Mouse (Mus musculus) hindbrain, embryonic 13.5 days (tissue): ENCODE measurements around the gene Cdh24. TPM values are rescaled to one million over a fixed set of nuclear protein-coding genes. Genes with fewer than 3 reads are reported as not detected.

Experiments used
- ATAC-seq: fragments of 200-750 bp; cut with Nextera tagmentation; 2 replicates; pipeline ENCODE4 v1.8.0; 2017; ENCODE audit warnings: moderate TSS enrichment; ENCODE audit not compliant: low FRiP score
- H3K27ac ChIP-seq: fragments of 300-500 bp; sonication (generic); 2 replicates; pipeline ENCODE4 v1.5.1; 2015; ENCODE audit warnings: inconsistent platforms, mild to moderate bottlenecking, moderate library complexity
- H3K27me3 ChIP-seq: fragments of 300-500 bp; sonication (generic); 2 replicates; pipeline ENCODE4 v1.6.1; 2015; ENCODE audit warnings: mild to moderate bottlenecking, inconsistent platforms
- H3K36me3 ChIP-seq: fragments of 300-500 bp; sonication (generic); 2 replicates; pipeline ENCODE4 v1.6.1; 2015; ENCODE audit warnings: mild to moderate bottlenecking, inconsistent platforms
- H3K4me1 ChIP-seq: fragments of 300-500 bp; sonication (generic); replicated peaks from 2 replicates; pipeline ENCODE4 v1.6.1; 2015; ENCODE audit warnings: inconsistent platforms
- H3K4me2 ChIP-seq: fragments of 300-500 bp; sonication (generic); 2 replicates; pipeline ENCODE4 v1.6.1; 2015; ENCODE audit warnings: inconsistent platforms, mild to moderate bottlenecking, moderate library complexity
- H3K4me3 ChIP-seq: fragments of 300-500 bp; sonication (generic); 2 replicates; pipeline ENCODE4 v1.5.1; 2015; ENCODE audit warnings: mild to moderate bottlenecking, inconsistent platforms
- H3K9ac ChIP-seq: fragments of 300-500 bp; sonication (generic); 2 replicates; pipeline ENCODE4 v1.6.1; 2015; ENCODE audit warnings: mild to moderate bottlenecking, inconsistent platforms
- H3K9me3 ChIP-seq: fragments of 300-500 bp; sonication (generic); 2 replicates; pipeline ENCODE4 v1.6.1; 2016; ENCODE audit warnings: inconsistent platforms
- WGBS: fragments of 180-500 bp; shearing (Covaris S2); methylation state at CpG from one replicate; pipeline ENCODE4 v1.1.7; 2015; 5-methylcytosine and 5-hydroxymethylcytosine counted together
- microRNA counts: library from miRNA; unstranded; fragments of <30 nt; microRNA quantifications from one replicate; lab custom pipeline; 2016
- microRNA-seq: library from miRNA; unstranded; fragments of <30 nt; microRNA quantifications from one replicate; pipeline ENCODE4, GENCODE M21; 2016
- polyA plus RNA-seq: library from polyadenylated mRNA; unstranded; fragments of >200 nt; fragmentation: Nextera tagmentation; extraction: Ambion mirVana; gene quantifications from 2 replicates; pipeline ENCODE4 v1.2.1, GENCODE M21; 2015

Gene Cdh24
- polyA plus RNA-seq, 1 experiment from 2014 or later: 8.6 TPM

DNA sequence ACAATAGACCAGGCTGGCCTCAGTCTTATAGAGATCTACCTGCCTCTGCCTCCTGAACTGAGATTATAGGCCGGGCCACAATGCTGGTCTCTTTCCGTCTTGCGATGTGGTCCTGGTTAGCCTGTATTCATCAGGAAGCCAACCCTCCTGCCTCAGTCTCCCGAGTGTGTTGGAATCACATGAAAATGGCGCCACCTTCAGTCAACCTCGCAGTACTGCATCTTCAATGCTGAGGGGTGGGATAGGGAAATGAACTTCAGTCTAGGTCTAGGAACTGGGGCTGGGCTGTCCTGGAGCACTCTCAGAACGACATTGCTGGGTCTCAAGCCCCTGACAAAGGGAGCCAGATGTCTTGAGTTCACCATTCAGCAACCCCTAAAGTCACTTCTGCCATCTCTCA, 44.1 kb downstream of the Cdh24 start:
- WGBS: 81% methylated on average over 7 of the region's 7 CpGs
- Histone ChIP-seq H3K27me3 (no peaks in the 10 kb centered on the region), H3K27ac (no peak overlapping the region)

DNA sequence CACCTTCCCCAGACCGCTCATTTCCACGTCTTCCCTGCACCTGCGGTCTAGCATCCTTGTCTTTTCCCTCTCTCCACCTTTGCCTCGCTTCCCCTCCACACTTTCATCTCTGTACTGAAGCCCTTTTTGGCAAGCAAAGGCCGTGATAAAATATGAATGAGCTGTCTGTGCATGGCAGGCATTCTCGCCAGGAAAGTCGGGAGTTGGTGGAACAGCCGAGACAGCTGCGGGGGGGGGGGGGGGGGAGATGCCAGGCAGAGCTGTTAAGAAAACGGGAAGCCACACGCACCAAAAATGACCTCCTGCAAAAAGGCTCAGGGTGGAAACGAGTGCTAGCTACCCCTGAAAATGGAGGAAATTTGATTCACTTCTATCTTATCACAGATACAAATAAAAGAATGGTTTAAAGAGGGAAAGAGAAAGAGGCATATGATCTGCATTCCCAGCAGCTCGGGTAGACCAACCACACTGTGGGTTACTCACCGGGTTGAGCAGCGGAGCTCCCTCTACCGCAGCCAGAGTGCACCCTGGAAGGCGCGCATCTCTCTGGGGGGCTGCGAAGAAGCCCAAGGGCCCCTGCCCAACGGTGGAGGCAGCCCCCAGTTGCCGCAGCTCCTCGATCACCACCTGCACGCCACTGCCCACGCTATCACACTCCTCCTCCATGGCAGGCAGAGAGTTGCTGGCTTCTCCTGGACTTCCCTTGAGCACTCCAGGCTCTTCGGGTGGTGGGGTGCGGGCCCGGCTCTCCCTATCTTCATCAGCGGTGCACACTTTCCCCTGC, 46.3 kb downstream of the Cdh24 start:
- 70% methylated on average over 27 of the region's 28 CpGs for WGBS
- no peak overlapping the region for H3K4me3 ChIP-seq
- no peaks in the 10 kb centered on the region for H3K27me3 ChIP-seq
- ATAC-seq: no peak
- 0 out of 2 replicates have a peak overlapping the region, but pooled peaks have one; percentile 29 for H3K9ac ChIP-seq
- peaks cover 7% of the 10 kb centered on the region; the same call in 1 of the 2 replicates for H3K4me1 ChIP-seq
- H3K4me2 ChIP-seq: no peak overlapping the region
- no peak overlapping the region for H3K27ac ChIP-seq
- H3K9me3 ChIP-seq: no peaks in the 10 kb centered on the region
- peaks cover 32% of the 10 kb centered on the region for H3K36me3 ChIP-seq

More for the DNA sequence above, 44.1 kb downstream of the Cdh24 start:
- no peak for ATAC-seq
- no peak overlapping the region for H3K4me2 ChIP-seq
- H3K4me3 ChIP-seq: no peak overlapping the region
- H3K9me3 ChIP-seq: no peaks in the 10 kb centered on the region
- H3K4me1 ChIP-seq: peaks cover 7% of the 10 kb centered on the region
- H3K36me3 ChIP-seq: peaks cover 18% of the 10 kb centered on the region
- H3K9ac ChIP-seq: no peak overlapping the region

DNA sequence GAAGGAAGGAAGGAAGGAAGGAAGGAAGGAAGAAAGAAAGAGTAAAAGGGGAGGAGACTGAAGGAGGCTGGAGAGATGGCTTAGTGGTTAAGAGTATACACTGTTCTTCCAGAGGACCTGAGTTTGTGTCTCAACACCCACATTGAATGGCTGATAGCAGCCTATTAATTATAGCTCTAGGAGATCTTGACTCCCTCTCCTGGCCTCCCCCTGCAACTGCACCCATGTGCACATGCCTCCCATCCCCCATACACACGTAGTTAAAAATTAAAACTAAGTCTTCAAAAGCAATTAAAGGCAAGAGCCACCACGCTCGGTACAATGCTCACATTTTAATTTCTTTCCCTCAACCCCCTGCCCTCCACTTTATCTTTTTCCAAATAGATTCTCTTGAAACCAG, 47.1 kb downstream of the Cdh24 start:
- 89% methylated on average over 3 of the region's 3 CpGs for WGBS

DNA sequence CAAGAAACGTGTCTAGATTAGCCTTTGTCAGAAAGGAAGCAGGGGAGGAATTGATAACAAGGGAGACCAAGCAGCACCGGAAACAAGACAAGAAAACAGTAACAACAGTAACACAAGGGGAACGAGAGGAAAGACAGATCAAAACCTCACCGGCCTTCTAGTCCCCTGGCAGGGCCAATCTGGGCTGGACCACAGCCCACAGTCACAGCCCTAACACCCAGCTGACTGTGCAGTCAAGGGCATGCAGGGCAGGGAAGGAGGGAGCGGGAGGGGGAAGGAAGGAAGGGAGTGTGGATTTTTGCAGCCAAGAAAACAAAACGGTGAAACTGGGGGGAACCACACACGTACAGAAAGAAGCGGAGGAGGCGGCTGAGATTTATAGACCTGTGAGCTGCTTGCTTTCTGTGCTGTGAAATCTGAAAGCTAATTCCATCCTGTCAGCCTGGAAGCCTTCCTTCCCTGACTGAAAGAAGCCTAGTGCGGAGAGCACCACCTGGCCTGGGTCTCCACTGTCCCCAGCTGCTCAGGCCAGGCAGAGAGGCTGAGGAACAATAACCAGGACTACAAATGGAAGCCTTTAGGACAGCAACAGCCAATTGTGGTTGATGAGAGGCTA, 48.7 kb downstream of the Cdh24 start:
- H3K9ac ChIP-seq: peak overlapping the region; percentile 56; the same call in 1 of the 2 replicates
- WGBS: 66% methylated on average over 10 of the region's 10 CpGs

More for the DNA sequence above, 47.1 kb downstream of the Cdh24 start:
- Histone ChIP-seq H3K36me3 (peaks cover 31% of the 10 kb centered on the region), H3K27ac (no peak overlapping the region), H3K27me3 (no peaks in the 10 kb centered on the region), H3K9me3 (no peaks in the 10 kb centered on the region), H3K4me3 (no peak overlapping the region), H3K9ac (no peak overlapping the region), H3K4me1 (peaks cover 7% of the 10 kb centered on the region; the same call in 1 of the 2 replicates), H3K4me2 (no peak overlapping the region)
- no peak for ATAC-seq

DNA sequence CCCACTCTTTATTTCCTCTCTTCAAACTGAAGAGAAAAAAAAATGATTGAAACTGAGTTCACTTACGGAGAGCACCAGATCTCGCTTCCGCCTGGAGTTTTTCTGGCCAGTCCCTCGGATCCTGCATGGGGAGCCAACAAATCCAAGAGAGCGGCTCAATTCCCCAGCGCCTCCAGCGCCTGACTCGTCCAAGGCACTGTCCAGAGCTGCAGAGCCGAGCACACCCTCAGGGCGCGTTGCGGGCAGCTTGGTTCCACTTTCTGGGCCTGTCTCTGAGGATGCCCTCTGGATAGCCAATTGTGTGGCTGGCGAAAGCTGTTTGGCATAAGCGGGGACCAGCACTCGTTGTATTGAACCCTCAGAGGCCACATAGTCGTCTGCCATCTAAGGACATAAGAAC, 50.1 kb downstream of the Cdh24 start:
- no peak overlapping the region for H3K9ac ChIP-seq
- no peaks in the 10 kb centered on the region for H3K9me3 ChIP-seq
- no peak overlapping the region for H3K4me3 ChIP-seq
- peaks cover 27% of the 10 kb centered on the region for H3K36me3 ChIP-seq
- peaks cover 7% of the 10 kb centered on the region; the same call in 1 of the 2 replicates for H3K4me1 ChIP-seq
- no peak overlapping the region for H3K27ac ChIP-seq
- no peaks in the 10 kb centered on the region for H3K27me3 ChIP-seq
- no peak overlapping the region for H3K4me2 ChIP-seq
- no peak for ATAC-seq
- WGBS: 92% methylated on average over 16 of the region's 16 CpGs

More for the DNA sequence above, 48.7 kb downstream of the Cdh24 start:
- Histone ChIP-seq H3K4me1 (peaks cover 7% of the 10 kb centered on the region; the same call in 1 of the 2 replicates), H3K27ac (peak overlapping the region; percentile 44), H3K36me3 (peaks cover 27% of the 10 kb centered on the region), H3K27me3 (no peaks in the 10 kb centered on the region), H3K4me2 (no peak overlapping the region), H3K9me3 (no peaks in the 10 kb centered on the region), H3K4me3 (no peak overlapping the region)
- no peak for ATAC-seq

DNA sequence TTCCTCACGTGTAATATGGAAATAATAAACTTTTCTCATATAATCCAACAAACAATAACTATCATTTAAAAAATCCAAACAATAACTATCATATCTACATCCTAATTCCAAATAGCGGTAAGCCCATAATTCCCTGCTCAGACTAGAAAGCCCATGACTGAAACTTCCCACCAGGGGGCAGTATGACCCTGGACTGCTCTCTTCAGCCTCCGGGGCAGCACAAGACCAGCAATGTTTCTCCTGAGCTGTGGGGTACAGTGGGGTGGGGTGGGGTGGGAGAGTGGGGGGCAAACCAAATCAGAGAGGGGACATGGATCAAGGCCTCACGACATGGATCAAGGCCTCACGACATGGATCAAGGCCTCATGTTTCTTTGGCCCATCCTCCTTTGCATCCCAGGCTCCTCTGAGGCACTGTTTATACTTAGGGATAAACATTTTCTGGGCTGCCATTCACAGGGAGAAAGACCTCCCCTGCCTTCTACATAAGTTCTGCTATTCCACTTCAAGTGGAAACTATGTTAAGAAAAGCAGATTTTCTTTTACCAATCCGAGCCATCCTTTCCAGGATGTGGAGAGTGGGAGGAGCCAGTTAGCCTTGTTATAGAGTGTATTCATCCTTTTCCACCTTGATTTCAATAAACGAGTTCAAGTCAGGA, 57.4 kb downstream of the Cdh24 start:
- Histone ChIP-seq H3K4me1 (no peaks in the 10 kb centered on the region), H3K4me2 (no peak overlapping the region), H3K9me3 (no peaks in the 10 kb centered on the region), H3K36me3 (peaks cover 26% of the 10 kb centered on the region), H3K9ac (no peak overlapping the region), H3K27ac (no peak overlapping the region), H3K27me3 (0 out of 2 replicates have a peak, but pooled peaks cover 5% of the 10 kb centered on the region), H3K4me3 (no peak overlapping the region)
- 48% methylated on average over 7 of the region's 7 CpGs for WGBS
- no peak for ATAC-seq

DNA sequence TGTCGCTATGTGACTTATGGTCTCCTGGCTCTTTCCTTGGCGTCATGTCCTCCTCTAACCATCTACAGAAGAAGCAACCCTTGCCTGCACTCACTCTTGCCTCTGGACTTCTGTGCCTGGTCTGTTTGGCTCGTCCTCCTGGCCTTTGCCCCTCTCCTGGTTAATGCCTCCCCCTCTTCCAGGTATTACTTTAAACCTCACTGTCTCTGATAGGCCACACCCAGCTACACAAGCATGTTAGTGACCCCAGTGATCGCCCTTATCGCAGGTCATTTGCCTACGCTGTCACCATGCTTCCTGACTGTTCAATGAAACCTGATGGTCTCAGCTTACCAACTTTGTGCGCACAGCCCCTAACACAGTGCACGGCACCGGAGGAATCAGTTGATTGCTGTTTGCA, 58.6 kb downstream of the Cdh24 start:
- peaks cover 10% of the 10 kb centered on the region for H3K4me1 ChIP-seq
- peaks cover 13% of the 10 kb centered on the region; the same call in 1 of the 2 replicates for H3K27me3 ChIP-seq
- WGBS: 92% methylated on average over 9 of the region's 9 CpGs
- H3K9ac ChIP-seq: no peak overlapping the region
- peaks cover 26% of the 10 kb centered on the region for H3K36me3 ChIP-seq
- no peaks in the 10 kb centered on the region for H3K9me3 ChIP-seq
- H3K4me3 ChIP-seq: no peak overlapping the region
- H3K4me2 ChIP-seq: no peak overlapping the region
- ATAC-seq: no peak
- H3K27ac ChIP-seq: no peak overlapping the region

MicroRNA genes within 50 kb of the gene (microRNA counts, 519-probe panel; counts per million panel counts)
- 51.3 counts per million for microRNA mmu-miR-686 (lab: Ali Mortazavi, UCI)

Small RNA genes lying within 50 kb of the gene (microRNA-seq; reads per million reads assigned to microRNA genes)
- gene Mir686 (not detected), gene Mir6948 (not detected)

Other genes with a start within 250 kb of the Cdh24 start
- gene Slc7a7, start 223.6 kb downstream of the Cdh24 start, polyA plus RNA-seq: 5.9 and 6.0 TPM in 2 replicates
- gene Mrpl52, start 214.5 kb downstream of the Cdh24 start, polyA plus RNA-seq: 298 and 306 TPM in 2 replicates
- 49.1 and 54.9 TPM in 2 replicates for gene Mmp14, start 209.8 kb downstream of the Cdh24 start, polyA plus RNA-seq
- 29.9 and 32.0 TPM in 2 replicates for gene Lrp10, start 177.2 kb downstream of the Cdh24 start, polyA plus RNA-seq
- 48.0 and 48.8 TPM in 2 replicates for gene Rem2, start 165.3 kb downstream of the Cdh24 start, polyA plus RNA-seq
- gene Prmt5, start 123.8 kb downstream of the Cdh24 start, polyA plus RNA-seq: 91.1 and 92.8 TPM in 2 replicates
- gene Haus4, start 86.7 kb downstream of the Cdh24 start, polyA plus RNA-seq: 19.8 and 21.3 TPM in 2 replicates
- gene Ajuba, start 63.8 kb downstream of the Cdh24 start, polyA plus RNA-seq: 9.8 and 10.0 TPM in 2 replicates
- 6.8 and 7.6 TPM in 2 replicates for gene 4931414P19Rik, start 35.4 kb downstream of the Cdh24 start, polyA plus RNA-seq
- gene Psmb5, start 23.3 kb downstream of the Cdh24 start, polyA plus RNA-seq: 439 and 447 TPM in 2 replicates
- gene Psmb11, start 19.9 kb downstream of the Cdh24 start, polyA plus RNA-seq: not detected in 2 replicates
- gene Gm17606, start 412 bp downstream of the Cdh24 start, polyA plus RNA-seq: not detected in 2 replicates
- gene 1700123O20Rik, start 44.9 kb upstream of the Cdh24 start, polyA plus RNA-seq: 78.0 and 79.0 TPM in 2 replicates
- 155 and 169 TPM in 2 replicates for gene Acin1, start 45.6 kb upstream of the Cdh24 start, polyA plus RNA-seq
- 0.18 and 0.34 TPM in 2 replicates for gene Gm29776, start 57.5 kb upstream of the Cdh24 start, polyA plus RNA-seq
- gene Cebpe, start 70.8 kb upstream of the Cdh24 start, polyA plus RNA-seq: not detected in 2 replicates
- gene Slc7a8, start 140.6 kb upstream of the Cdh24 start, polyA plus RNA-seq: 4.7 and 5.3 TPM in 2 replicates
- not detected in 2 replicates for gene Rnf212b, start 172.8 kb upstream of the Cdh24 start, polyA plus RNA-seq
- gene Homez, start 229.6 kb upstream of the Cdh24 start, polyA plus RNA-seq: 10.3 and 13.8 TPM in 2 replicates
- 1.5 and 2.4 TPM in 2 replicates for gene Ppp1r3e, start 236.2 kb upstream of the Cdh24 start, polyA plus RNA-seq
- 3.6 and 4.7 TPM in 2 replicates for gene Bcl2l2, start 242.0 kb upstream of the Cdh24 start, polyA plus RNA-seq
- gene Gm20521, start 242.1 kb upstream of the Cdh24 start, polyA plus RNA-seq: 0.34 TPM in 1 of 2 replicates, not detected in the other